ENCODE assay signal across 19 mouse cellular contexts in genomic region chr11:80054659-80055058, GRCm38 (mm10).
"Had no signal": no experiment of that assay in that cellular context is flagged by ENCODE, and none has a peak within 500 bp of the region (broad histone marks: within the 10 kb centered on the region; RNA-seq: fewer than 3 reads in every experiment).

No protein-coding gene starts in this region.

- DNase-seq: liver, embryonic 13.5 days; liver, postnatal 0 days; lung, embryonic 14.5 days; retina, postnatal 1 day; right cerebral cortex, adult 18-20 months; right cerebral cortex, postnatal 25 days; right cerebral cortex, postnatal 4 days; spleen, adult 18-20 months; thymus, adult 18-20 months; thymus, postnatal 14 days; thymus, postnatal 36 days had no signal

- H3K4me3 ChIP-seq: liver, embryonic 13.5 days; liver, embryonic 15.5 days; megakaryocyte, embryonic 14.5 days; midbrain, embryonic 13.5 days; midbrain, embryonic 15.5 days; neural tube, embryonic 13.5 days; neural tube, embryonic 15.5 days had no signal

- H3K4me2 ChIP-seq: liver, embryonic 13.5 days; liver, embryonic 15.5 days; lung, embryonic 14.5 days; midbrain, embryonic 11.5 days; midbrain, embryonic 13.5 days; midbrain, embryonic 15.5 days; neural tube, embryonic 13.5 days; neural tube, embryonic 15.5 days had no signal

- H3K27me3 ChIP-seq: liver, embryonic 13.5 days; liver, embryonic 15.5 days; megakaryocyte, embryonic 14.5 days; midbrain, embryonic 13.5 days; midbrain, embryonic 15.5 days; neural tube, embryonic 13.5 days; neural tube, embryonic 15.5 days had no signal

- H3K4me1 ChIP-seq: liver, embryonic 13.5 days; liver, embryonic 15.5 days; midbrain, embryonic 13.5 days; midbrain, embryonic 15.5 days; neural tube, embryonic 13.5 days had no signal

- H3K9me3 ChIP-seq: liver, embryonic 13.5 days; liver, embryonic 15.5 days; megakaryocyte, embryonic 14.5 days; midbrain, embryonic 13.5 days; midbrain, embryonic 15.5 days; neural tube, embryonic 13.5 days; neural tube, embryonic 15.5 days had no signal

- H3K9ac ChIP-seq: liver, embryonic 13.5 days; liver, embryonic 15.5 days; liver, postnatal 0 days; lung, embryonic 14.5 days; midbrain, embryonic 13.5 days; midbrain, embryonic 15.5 days; neural tube, embryonic 13.5 days; neural tube, embryonic 15.5 days had no signal

- H3K27ac ChIP-seq: liver, embryonic 13.5 days; liver, embryonic 15.5 days; macrophage; midbrain, embryonic 13.5 days; midbrain, embryonic 15.5 days; neural tube, embryonic 13.5 days; neural tube, embryonic 15.5 days had no signal

- ATAC-seq: liver, postnatal 0 days; midbrain, embryonic 13.5 days; midbrain, embryonic 15.5 days had no signal
